Mouse (Mus musculus) brain, embryonic 18.5 days (tissue): ENCODE data around the gene Sdccag8.

ENCODE experiments used
- DNase-seq: peaks from one replicate; pipeline ENCODE4 v3.0.0-alpha.2; 2012; ENCODE audit warnings: low read depth, low spot score

Sdccag8 gene

DNA sequence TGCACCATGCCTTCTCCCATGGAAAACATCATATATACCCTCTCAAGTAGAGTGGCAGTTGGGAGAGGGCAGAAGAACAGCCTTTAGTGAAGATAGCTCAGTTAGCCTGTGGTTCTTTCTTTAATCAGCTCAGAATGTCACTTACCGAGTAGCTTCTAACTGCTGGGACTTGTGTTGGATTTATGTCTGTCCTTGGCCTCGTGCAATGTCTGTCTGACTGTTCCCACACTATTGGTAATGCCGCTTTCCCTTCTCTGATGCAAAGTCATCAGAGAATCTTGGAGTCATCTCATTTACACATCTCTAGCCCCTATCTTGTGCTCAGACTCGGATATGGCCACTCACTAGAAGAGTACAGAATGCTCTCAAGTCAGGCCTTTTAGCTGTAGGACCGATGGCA, 128.7 kb downstream of the Sdccag8 start:
- no peak for DNase-seq

- no peak for DNase-seq
Measured at GRCm38 (mm10) chr1:176943987-176944386, 129.5 kb downstream of the Sdccag8 start.

DNA sequence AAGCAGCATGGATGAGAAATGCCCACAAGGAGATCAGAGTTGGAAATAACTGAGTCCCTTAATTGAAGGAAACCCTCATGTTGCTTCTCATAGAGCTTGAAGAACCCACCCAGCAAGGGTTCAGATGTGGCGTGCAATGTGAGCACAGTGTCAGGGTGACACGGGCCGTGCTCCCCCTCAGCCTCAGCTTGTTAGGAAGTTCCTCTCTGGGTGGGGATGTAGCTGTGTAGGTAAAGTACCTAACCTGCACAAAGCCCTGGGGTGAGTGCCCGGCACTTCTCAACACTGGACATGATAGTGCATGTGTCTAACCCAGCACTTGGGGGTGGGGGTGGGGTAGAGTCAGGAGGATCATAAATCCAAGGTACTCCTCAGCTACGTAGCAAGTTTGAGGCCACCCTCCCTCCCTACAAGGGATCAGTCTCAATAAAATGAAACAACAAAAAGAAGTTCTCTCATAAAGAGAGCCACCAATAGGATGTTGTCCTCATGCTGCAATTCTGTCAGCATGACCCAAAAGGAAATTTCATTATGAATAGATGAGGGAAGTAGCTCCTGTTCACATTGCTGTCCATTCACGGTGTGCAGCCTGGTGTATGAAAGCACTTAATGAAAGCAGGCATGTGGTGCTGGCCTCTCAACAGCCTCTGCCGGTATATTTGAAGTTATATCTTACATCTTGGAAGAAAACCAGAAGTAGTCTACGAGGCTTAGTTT, 130.2 kb downstream of the Sdccag8 start:
- no peak for DNase-seq

GRCm38 (mm10) chr1:176945175-176945540, 130.7 kb downstream of the Sdccag8 start:
- DNase-seq = no peak

DNA sequence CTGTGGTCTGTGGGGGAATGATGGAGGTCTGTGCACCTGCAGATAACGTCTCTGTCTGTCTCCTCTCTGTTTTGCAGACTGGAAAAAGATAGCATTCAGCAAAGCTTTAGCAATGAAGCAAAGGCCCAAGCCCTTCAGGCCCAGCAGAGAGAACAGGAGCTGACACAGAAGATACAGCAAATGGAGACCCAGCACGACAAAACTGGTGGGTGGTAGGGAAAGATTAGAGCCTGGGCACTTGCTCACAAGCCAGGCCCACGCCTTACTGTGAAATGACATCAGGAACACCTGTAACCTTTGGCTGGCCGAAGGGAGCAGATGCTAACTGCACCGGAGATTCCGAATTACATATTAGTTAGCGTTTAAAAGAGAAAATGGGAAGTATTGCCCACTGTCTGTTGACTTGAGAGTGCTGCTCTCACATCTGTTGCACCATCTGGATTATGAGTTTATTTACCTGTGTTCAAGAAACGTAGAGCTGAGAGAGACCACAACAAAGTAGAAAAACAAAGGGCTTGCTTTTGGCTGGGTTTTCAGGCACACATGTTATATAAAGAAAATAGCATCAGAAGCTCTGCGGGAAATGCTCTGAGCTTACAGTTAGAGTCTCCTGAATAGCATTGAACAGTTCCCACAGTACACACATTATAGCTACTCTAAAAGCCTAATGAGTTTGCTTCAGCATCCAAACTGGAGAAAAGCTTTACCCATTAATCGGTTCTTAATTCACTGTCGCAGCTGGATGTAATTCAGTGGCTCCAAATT, 131.8 kb downstream of the Sdccag8 start:
- DNase-seq = no peak

DNA sequence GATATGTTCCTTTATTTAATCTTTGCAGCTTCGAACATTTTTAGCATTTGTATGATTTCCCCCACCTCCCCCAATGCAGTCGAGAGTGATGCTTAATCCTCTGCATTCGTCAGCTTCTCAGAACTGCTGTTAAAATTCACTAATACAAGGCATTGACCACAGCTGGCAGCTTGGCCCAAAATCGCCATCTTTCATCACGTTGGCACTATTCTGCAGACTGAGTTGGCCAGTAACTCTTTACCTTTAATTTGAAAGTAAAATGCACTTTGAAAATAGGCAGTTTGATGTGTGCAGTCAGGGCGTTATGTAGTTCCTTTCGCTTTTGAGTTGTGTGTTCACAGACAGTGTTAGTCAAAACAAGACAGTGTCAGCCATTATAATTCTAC, 132.3 kb downstream of the Sdccag8 start:
- DNase-seq = no peak

GRCm38 (mm10) chr1:176948861-176949260, 134.4 kb downstream of the Sdccag8 start:
- no peak for DNase-seq

- no peak for DNase-seq
Measured at GRCm38 (mm10) chr1:176949320-176949719, 134.9 kb downstream of the Sdccag8 start.

DNA sequence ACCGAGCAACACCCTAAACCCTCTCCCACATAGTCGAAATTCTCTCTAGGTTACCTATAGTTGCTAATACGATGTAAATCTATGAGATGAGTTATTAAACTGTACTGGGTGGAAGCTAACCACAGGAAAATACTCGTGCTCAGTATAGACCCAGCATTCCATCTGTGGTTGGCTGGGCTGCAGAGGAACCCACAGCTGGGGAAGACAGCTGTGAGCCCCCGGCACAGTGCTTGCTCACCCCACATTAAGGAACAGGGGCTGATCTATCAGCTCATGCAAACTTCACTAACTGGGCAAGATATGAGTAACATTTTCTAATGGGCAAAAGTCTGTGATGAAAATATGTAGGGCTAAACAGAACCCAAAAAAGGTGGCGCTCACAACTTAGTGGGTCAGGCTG, 135.6 kb downstream of the Sdccag8 start:
- DNase-seq = no peak

- DNase-seq = no peak
Measured at GRCm38 (mm10) chr1:176951836-176952235, 137.4 kb downstream of the Sdccag8 start.

- no peak for DNase-seq
Measured at GRCm38 (mm10) chr1:176958311-176958710, 143.9 kb downstream of the Sdccag8 start.

GRCm38 (mm10) chr1:176961716-176962115, 147.3 kb downstream of the Sdccag8 start:
- no peak for DNase-seq

DNA sequence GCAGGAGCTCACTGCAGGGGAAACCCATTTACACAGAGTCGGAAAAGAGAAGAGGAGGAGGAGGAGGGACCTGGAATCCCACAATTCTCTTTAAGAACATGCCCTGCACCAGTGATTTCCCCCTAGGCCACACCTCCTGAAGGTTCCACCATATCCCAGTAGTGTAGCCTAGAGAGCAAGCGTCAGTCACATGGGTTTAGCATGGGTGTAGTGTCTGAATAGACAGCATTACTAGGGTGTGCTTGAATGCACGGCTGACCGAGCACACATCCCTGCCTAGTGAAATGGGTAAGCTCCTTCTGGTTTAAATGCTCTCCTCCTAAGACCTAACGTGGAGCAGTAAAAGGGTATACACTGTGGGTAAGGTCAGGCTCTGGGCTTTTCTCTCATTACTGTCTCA, 148.4 kb downstream of the Sdccag8 start:
- DNase-seq = no peak

DNA sequence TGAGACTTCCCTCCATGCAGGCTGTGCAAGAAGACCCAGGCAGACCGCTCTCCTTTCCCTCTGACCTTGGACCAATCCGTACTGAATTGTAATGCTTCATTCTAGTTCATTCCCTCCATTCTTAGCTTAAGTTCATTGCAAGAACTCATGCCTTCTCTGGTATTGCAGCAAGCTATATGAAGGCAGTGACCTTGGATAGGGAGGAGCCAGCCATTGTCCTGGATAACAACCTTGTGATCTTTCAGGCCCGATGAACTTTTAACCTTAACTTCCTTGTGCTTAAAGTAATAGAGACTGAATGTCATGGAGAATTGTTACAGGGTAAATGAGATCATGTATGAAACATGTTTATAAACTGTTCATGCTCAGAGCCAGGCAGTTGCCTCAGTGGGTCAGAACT, 152.8 kb downstream of the Sdccag8 start:
- no peak for DNase-seq

- DNase-seq = no peak
Measured at GRCm38 (mm10) chr1:176970635-176971478, 156.4 kb downstream of the Sdccag8 start.

DNA sequence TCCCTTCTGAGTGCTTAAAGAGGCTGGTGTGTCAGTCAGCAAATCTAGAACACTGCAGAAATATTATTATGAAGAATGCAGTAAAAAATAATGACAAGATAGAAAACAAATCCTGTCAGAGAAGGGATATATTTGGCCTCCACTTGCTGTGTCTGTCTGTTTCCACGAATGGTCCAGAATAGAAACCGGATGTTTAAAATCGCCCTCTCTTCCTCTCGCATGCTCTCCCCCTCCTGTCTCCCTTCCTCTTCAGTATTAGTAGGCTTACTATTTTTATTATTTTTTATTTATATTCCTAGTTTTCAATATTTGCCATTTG, 157.0 kb downstream of the Sdccag8 start:
- no peak for DNase-seq

GRCm38 (mm10) chr1:176973356-176974088, 159.1 kb downstream of the Sdccag8 start:
- DNase-seq = no peak

DNA sequence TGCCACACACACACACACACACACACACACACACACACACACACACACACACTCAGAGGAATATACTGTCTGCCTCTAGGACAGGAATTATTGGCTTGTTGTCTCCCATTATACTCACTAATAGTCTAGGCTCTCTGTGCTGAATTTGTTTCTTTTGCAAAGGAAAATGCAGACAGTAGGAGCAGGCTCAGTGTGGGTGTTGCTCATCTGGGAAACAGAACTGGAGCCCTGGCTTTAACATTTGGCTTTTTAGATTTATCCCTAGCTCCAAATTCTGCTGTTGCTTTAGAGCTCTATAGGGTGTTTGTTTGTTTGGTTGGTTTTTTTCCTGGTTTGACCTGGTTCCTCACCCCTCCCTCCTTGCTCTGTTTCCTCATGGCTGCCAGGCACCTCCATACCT, 164.8 kb downstream of the Sdccag8 start:
- DNase-seq = no peak

- DNase-seq = no peak
Measured at GRCm38 (mm10) chr1:176980140-176980539, 165.7 kb downstream of the Sdccag8 start.

DNA sequence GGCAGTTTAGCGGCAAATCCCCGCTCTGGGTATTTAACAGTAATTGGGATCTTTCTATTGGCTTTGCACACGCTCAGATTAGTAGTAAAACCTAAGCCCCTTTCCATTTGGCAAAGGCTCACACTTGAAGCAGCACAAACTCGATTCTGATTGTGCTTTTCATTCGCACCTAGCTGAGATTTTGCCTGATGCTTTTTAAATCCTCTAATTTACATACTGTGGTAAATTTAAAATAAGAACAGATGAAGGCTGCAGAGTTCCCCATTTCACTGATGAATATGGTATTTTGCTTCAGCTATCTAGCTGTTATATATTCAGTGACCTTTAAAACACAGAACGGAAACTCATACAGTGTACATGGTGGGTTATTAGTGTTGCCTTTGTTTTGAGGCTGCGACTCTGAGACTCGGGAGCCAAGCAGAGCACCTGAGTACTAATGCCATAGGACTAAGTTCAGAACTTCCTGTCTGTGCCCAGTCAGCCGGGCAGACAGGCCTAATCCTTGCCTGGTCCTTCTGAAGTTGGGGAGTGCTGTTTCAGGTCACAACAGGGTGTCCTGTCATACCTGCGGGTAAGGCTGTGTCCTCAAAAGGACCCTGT, 166.4 kb downstream of the Sdccag8 start:
- DNase-seq = no peak

GRCm38 (mm10) chr1:176981511-176981910, 167.1 kb downstream of the Sdccag8 start:
- DNase-seq = no peak
